Mouse (Mus musculus): Measurements from ENCODE around the gene Cblc.

DNA sequence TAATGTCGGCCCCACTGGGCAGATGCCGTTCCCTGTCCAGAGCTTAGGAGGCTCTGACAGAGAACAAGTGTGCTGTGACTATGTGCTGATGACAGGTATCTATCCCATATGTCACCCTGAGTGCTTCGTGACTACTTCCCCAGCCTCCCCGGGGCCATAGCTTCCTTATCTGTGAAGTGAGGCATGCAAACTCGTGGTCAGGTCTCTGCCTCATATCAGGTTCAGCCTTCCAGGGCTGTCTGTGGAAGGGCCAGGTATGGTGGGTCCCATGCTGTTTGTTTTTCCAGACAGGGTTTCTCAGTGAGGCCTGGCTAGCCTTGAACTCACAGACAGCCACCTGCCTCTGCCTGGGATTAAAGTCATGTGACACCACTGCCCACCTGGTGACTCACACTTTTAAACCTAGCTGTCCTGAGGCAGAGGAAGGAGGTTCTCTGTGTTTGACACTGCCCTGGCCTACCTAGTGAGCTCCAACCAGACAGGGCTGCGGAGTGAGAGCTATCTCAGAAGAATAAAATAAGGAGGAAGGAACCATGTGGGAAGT is 17.0 kb upstream of the Cblc start:
- no peak for TF ChIP-seq EP300 (IDR thresholded peaks at IDR 0.05)
- no peak for TF ChIP-seq CTCF (IDR thresholded peaks at IDR 0.05)

All from lung, postnatal 0 days (tissue).